Mouse (Mus musculus) heart, adult 18-20 months (tissue): ENCODE measurements at regions not wholly inside any gene's neighbourhood (a gene's known extent, or its start where the extent isn't known, plus 50 kb on each side); places are given as distances from the start of the nearest gene placed in this dataset.

Source experiments
- DNase-seq, 2 experiments: peaks; one replicate each; pipeline ENCODE4 v3.0.0; 2021 to 2022; ENCODE audit warnings: mixed read lengths in 1 of 2

DNA sequence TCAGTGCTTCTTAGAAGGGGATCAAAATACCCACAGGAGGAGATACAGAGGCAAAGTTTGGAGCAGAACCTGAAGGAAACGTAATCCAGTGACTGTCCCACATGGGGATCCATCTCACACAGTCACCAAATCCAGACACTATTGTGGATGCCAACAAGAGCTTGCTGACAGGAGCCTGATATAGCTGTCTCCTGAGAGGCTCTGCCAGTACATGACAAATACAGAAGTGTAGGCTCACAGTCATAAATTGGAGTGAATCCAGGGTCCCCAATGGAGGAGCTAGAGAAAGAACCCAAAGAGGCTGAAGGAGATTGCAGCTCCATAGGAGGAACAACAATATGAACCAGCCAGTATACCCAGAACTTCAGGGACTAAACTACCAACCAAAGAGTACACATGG, 389.5 kb upstream of the Cylc2 start:
- DNase-seq, result peak; percentile 40 to 70
